Mouse (Mus musculus): Measurements from ENCODE around the gene Steap4. TPM values are rescaled to one million over a fixed set of nuclear protein-coding genes. Genes with fewer than 3 reads are reported as not detected.
"Not testable (repeated sequence)": the region's sequence is repeated elsewhere in the genome, so short reads cannot be mapped to it uniquely, and the experiment has no call there.

The Steap4 gene
- polyA plus RNA-seq, 1 experiment = not detected

- no peaks in the 10 kb centered on the region for H3K36me3 ChIP-seq (ENCODE audit: control insufficient read depth, insufficient read depth, low read length, poor library complexity, severe bottlenecking)
- H3K4me1 ChIP-seq (ENCODE audit: control insufficient read depth, insufficient read depth, low read length) = no peaks in the 10 kb centered on the region
- H3K4me3 ChIP-seq (ENCODE audit: low read depth, low read length) = no peak overlapping the region
- no peaks in the 10 kb centered on the region for H3K27me3 ChIP-seq (ENCODE audit: control insufficient read depth, insufficient read depth, low read length, poor library complexity, severe bottlenecking)
- no peak overlapping the region for H3K27ac ChIP-seq (ENCODE audit: insufficient read depth, low read length)
- no peak overlapping the region for H3K9ac ChIP-seq (ENCODE audit: low read depth, poor library complexity, severe bottlenecking)
- H3K9me3 ChIP-seq (replicated peaks; ENCODE audit: control insufficient read depth, insufficient read depth, low read length, poor library complexity, severe bottlenecking) = no peaks in the 10 kb centered on the region
- TF ChIP-seq EP300 (IDR thresholded peaks at IDR 0.05; ENCODE audit: insufficient read depth, low read depth, low read length) = no peak
These were observed 36.6 kb upstream of the Steap4 start for GRCm38 (mm10) chr5:7923666-7924065.

- Histone ChIP-seq H3K9me3 (replicated peaks; ENCODE audit: control insufficient read depth, insufficient read depth, low read length, poor library complexity, severe bottlenecking) (0 out of 2 replicates have a peak, but pooled peaks cover 2% of the 10 kb centered on the region), H3K27ac (ENCODE audit: insufficient read depth, low read length) (no peak overlapping the region), H3K9ac (ENCODE audit: low read depth, poor library complexity, severe bottlenecking) (no peak overlapping the region), H3K4me3 (ENCODE audit: low read depth, low read length) (no peak overlapping the region), H3K4me1 (ENCODE audit: control insufficient read depth, insufficient read depth, low read length) (no peaks in the 10 kb centered on the region), H3K27me3 (ENCODE audit: control insufficient read depth, insufficient read depth, low read length, poor library complexity, severe bottlenecking) (no peaks in the 10 kb centered on the region), H3K36me3 (ENCODE audit: control insufficient read depth, insufficient read depth, low read length, poor library complexity, severe bottlenecking) (no peaks in the 10 kb centered on the region)
- no peak for TF ChIP-seq EP300 (IDR thresholded peaks at IDR 0.05; ENCODE audit: insufficient read depth, low read depth, low read length)
- no peak for TF ChIP-seq POLR2A (IDR thresholded peaks at IDR 0.05; ENCODE audit: insufficient read depth, low read length)
- no peak for TF ChIP-seq CTCF (IDR thresholded peaks at IDR 0.05; ENCODE audit: low read depth, low read length)
These were observed 27.7 kb upstream of the Steap4 start for GRCm38 (mm10) chr5:7932234-7933221.

- not testable (repeated sequence) for H3K4me3 ChIP-seq (ENCODE audit: low read depth, low read length); H3K27ac ChIP-seq (ENCODE audit: insufficient read depth, low read length); H3K27me3 ChIP-seq (ENCODE audit: control insufficient read depth, insufficient read depth, low read length, poor library complexity, severe bottlenecking); H3K36me3 ChIP-seq (ENCODE audit: control insufficient read depth, insufficient read depth, low read length, poor library complexity, severe bottlenecking); H3K9ac ChIP-seq (ENCODE audit: low read depth, poor library complexity, severe bottlenecking); H3K4me1 ChIP-seq (ENCODE audit: control insufficient read depth, insufficient read depth, low read length); H3K9me3 ChIP-seq (replicated peaks; ENCODE audit: control insufficient read depth, insufficient read depth, low read length, poor library complexity, severe bottlenecking)
These were observed 26.8 kb upstream of the Steap4 start for GRCm38 (mm10) chr5:7933495-7933894.

GRCm38 (mm10) chr5:7933933-7934675 is 26.2 kb upstream of the Steap4 start:
- Histone ChIP-seq H3K27me3 (ENCODE audit: control insufficient read depth, insufficient read depth, low read length, poor library complexity, severe bottlenecking) (no peaks in the 10 kb centered on the region), H3K4me1 (ENCODE audit: control insufficient read depth, insufficient read depth, low read length) (no peaks in the 10 kb centered on the region), H3K4me3 (ENCODE audit: low read depth, low read length) (no peak overlapping the region), H3K9me3 (replicated peaks; ENCODE audit: control insufficient read depth, insufficient read depth, low read length, poor library complexity, severe bottlenecking) (0 out of 2 replicates have a peak, but pooled peaks cover 2% of the 10 kb centered on the region), H3K36me3 (ENCODE audit: control insufficient read depth, insufficient read depth, low read length, poor library complexity, severe bottlenecking) (no peaks in the 10 kb centered on the region), H3K9ac (ENCODE audit: low read depth, poor library complexity, severe bottlenecking) (no peak overlapping the region), H3K27ac (ENCODE audit: insufficient read depth, low read length) (no peak overlapping the region)
- TF ChIP-seq POLR2A (IDR thresholded peaks at IDR 0.05; ENCODE audit: insufficient read depth, low read length) = no peak
- TF ChIP-seq CTCF (IDR thresholded peaks at IDR 0.05; ENCODE audit: low read depth, low read length) = no peak
- no peak for TF ChIP-seq EP300 (IDR thresholded peaks at IDR 0.05; ENCODE audit: insufficient read depth, low read depth, low read length)

- Histone ChIP-seq H3K4me1 (ENCODE audit: control insufficient read depth, insufficient read depth, low read length) (no peaks in the 10 kb centered on the region), H3K27me3 (ENCODE audit: control insufficient read depth, insufficient read depth, low read length, poor library complexity, severe bottlenecking) (no peaks in the 10 kb centered on the region; the same call in 1 of the 2 replicates), H3K9ac (ENCODE audit: low read depth, poor library complexity, severe bottlenecking) (no peak overlapping the region), H3K4me3 (ENCODE audit: low read depth, low read length) (no peak overlapping the region), H3K27ac (ENCODE audit: insufficient read depth, low read length) (no peak overlapping the region), H3K9me3 (replicated peaks; ENCODE audit: control insufficient read depth, insufficient read depth, low read length, poor library complexity, severe bottlenecking) (no peaks in the 10 kb centered on the region), H3K36me3 (ENCODE audit: control insufficient read depth, insufficient read depth, low read length, poor library complexity, severe bottlenecking) (no peaks in the 10 kb centered on the region)
- TF ChIP-seq CTCF (IDR thresholded peaks at IDR 0.05; ENCODE audit: low read depth, low read length) (no peak), EP300 (IDR thresholded peaks at IDR 0.05; ENCODE audit: insufficient read depth, low read depth, low read length) (no peak), POLR2A (IDR thresholded peaks at IDR 0.05; ENCODE audit: insufficient read depth, low read length) (no peak)
These were observed 5.4 kb upstream of the Steap4 start for GRCm38 (mm10) chr5:7954838-7955237.
